Mouse (Mus musculus) forebrain, embryonic 11.5 days (tissue): ENCODE data around the gene Pomgnt2. TPM values are rescaled to one million over a fixed set of nuclear protein-coding genes. Genes with fewer than 3 reads are reported as not detected.

Experiments used
- ATAC-seq: fragments of 200-750 bp; cut with Nextera tagmentation; replicated peaks from 2 replicates; pipeline ENCODE4 v1.8.0; 2017; ENCODE audit warnings: moderate TSS enrichment; ENCODE audit not compliant: low FRiP score
- DNase-seq: peaks from one replicate; pipeline ENCODE4 v3.0.0-alpha.2; 2017; ENCODE audit warnings: low spot score
- H3K27ac ChIP-seq: fragments of 300-500 bp; sonication (generic); 2 replicates; pipeline ENCODE4 v1.5.1; 2014; ENCODE audit warnings: low read depth, low read length
- H3K27me3 ChIP-seq: fragments of 300-500 bp; sonication (generic); 2 replicates; pipeline ENCODE4 v1.6.1; 2014; ENCODE audit warnings: mild to moderate bottlenecking, low read length, mixed read lengths; ENCODE audit not compliant: control insufficient read depth, insufficient read depth
- H3K36me3 ChIP-seq: fragments of 300-500 bp; sonication (generic); 2 replicates; pipeline ENCODE4 v1.6.1; 2014; ENCODE audit warnings: mild to moderate bottlenecking, low read length, moderate library complexity, mixed read lengths; ENCODE audit not compliant: control insufficient read depth, insufficient read depth
- H3K4me1 ChIP-seq: fragments of 300-500 bp; sonication (generic); replicated peaks from 2 replicates; pipeline ENCODE4 v1.6.1; 2014; ENCODE audit warnings: low read length, mixed read lengths; ENCODE audit not compliant: control insufficient read depth, insufficient read depth
- H3K4me2 ChIP-seq: fragments of 300-500 bp; sonication (generic); 2 replicates; pipeline ENCODE4 v1.6.1; 2014; ENCODE audit warnings: low read depth, mild to moderate bottlenecking, low read length, moderate library complexity, mixed read lengths; ENCODE audit not compliant: severe bottlenecking
- H3K4me3 ChIP-seq: fragments of 300-500 bp; sonication (generic); 2 replicates; pipeline ENCODE4 v1.5.1; 2014; ENCODE audit warnings: low read depth, low read length
- H3K9ac ChIP-seq: fragments of 300-500 bp; sonication (generic); 2 replicates; pipeline ENCODE4 v1.6.1; 2014; ENCODE audit warnings: low read length
- H3K9me3 ChIP-seq: fragments of 300-500 bp; sonication (generic); 2 replicates; pipeline ENCODE4 v1.6.1; 2016; ENCODE audit warnings: low read length, mixed read lengths; ENCODE audit not compliant: control insufficient read depth
- WGBS: fragments of 180-500 bp; shearing (Covaris S2); extraction: QIAGEN DNeasy Blood & Tissue Kit; methylation state at CpG from one replicate; pipeline ENCODE4 v1.1.7; 2014; 5-methylcytosine and 5-hydroxymethylcytosine counted together
- polyA plus RNA-seq: library from polyadenylated mRNA; unstranded; fragments of >200 nt; fragmentation: Nextera tagmentation; extraction: Ambion mirVana; gene quantifications from 2 replicates; pipeline ENCODE4 v1.2.1, GENCODE M21; 2014

Gene Pomgnt2
- polyA plus RNA-seq, 1 experiment from 2014 or later = 12.9 TPM

DNA sequence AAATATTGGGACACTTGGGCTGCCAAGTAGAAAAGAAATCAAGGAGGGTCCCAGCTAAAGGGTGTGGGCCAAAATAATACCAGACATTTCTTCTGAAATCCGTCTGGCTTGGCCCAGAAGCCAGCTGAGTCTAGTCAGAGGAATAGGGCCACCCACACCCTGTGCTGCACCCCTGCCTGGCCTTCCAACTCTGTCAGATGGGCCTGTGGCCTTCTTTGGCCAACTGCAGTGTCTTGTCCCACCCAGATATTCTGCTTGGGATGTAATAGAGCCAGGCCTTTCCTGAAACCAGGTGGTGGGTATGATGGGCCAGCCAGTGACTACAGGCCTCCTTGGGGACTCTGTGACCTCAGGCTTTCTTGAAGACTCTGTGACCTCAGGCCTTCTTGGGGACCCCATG is 23.7 kb downstream of the Pomgnt2 start:
- 73% methylated on average over 1 of the region's 1 CpGs for WGBS
- no peak for DNase-seq
- no peak overlapping the region for H3K4me3 ChIP-seq
- no peaks in the 10 kb centered on the region for H3K9me3 ChIP-seq
- no peak overlapping the region for H3K9ac ChIP-seq
- H3K27me3 ChIP-seq = no peaks in the 10 kb centered on the region
- no peak overlapping the region for H3K4me2 ChIP-seq
- no peak for ATAC-seq
- H3K27ac ChIP-seq = no peak overlapping the region
- H3K36me3 ChIP-seq = no peaks in the 10 kb centered on the region
- no peaks in the 10 kb centered on the region for H3K4me1 ChIP-seq

DNA sequence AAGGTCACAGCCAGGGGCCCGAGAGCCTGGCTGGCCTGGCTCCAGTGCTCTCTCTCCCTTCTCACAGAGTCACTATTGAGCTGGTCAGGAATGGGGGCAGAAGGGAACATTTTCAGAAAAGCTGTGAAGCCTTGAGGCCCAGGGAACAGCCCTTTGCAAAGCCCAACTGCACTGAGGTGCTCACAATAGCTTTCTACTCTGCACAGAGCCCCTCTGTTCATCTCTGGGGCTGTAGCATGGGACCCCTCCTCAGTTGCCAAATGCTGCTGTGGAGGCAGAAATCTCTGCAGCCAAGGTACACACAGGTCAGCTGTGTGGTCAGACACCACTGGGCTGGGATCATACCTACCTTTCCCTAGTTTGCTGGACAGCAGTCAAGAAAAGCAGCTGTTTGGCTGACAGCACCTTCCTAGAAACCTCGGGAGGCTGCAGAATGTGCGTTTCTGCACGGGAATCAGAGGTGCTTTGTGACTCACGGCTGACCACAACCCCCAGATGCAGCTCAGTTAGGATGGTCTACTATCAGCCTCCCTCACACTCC is 27.0 kb downstream of the Pomgnt2 start:
- ATAC-seq (no peak), DNase-seq (no peak)
- no peaks in the 10 kb centered on the region for H3K4me1 ChIP-seq
- H3K27ac ChIP-seq = no peak overlapping the region
- no peaks in the 10 kb centered on the region for H3K36me3 ChIP-seq
- WGBS = 71% methylated on average over 5 of the region's 5 CpGs
- no peaks in the 10 kb centered on the region for H3K9me3 ChIP-seq
- no peak overlapping the region for H3K9ac ChIP-seq
- H3K27me3 ChIP-seq = no peaks in the 10 kb centered on the region
- no peak overlapping the region for H3K4me2 ChIP-seq
- no peak overlapping the region for H3K4me3 ChIP-seq

DNA sequence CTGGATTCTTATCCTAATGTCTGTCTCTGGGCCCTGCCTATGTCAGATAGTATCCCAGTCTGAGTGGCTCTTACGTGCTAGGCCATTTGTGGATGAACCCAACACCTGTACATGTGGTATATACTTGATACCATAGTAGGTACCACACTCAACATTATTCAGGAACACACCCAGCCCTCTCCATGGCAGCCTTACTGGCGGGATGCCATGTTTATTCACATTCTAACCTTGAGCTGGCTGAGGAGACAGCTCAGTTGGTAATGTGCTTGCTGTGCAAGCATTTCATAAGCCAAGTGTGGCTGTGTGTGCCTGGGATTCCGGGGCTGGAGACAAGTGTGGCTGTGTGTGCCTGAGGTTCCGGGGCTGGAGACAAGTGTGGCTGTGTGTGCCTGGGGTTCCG is 28.7 kb downstream of the Pomgnt2 start:
- Histone ChIP-seq H3K4me3 (no peak overlapping the region), H3K9ac (no peak overlapping the region), H3K27ac (no peak overlapping the region), H3K9me3 (no peaks in the 10 kb centered on the region), H3K27me3 (no peaks in the 10 kb centered on the region), H3K4me2 (no peak overlapping the region), H3K36me3 (no peaks in the 10 kb centered on the region), H3K4me1 (no peaks in the 10 kb centered on the region)
- DNase-seq (no peak), ATAC-seq (no peak)
- WGBS = 86% methylated on average over 5 of the region's 5 CpGs

DNA sequence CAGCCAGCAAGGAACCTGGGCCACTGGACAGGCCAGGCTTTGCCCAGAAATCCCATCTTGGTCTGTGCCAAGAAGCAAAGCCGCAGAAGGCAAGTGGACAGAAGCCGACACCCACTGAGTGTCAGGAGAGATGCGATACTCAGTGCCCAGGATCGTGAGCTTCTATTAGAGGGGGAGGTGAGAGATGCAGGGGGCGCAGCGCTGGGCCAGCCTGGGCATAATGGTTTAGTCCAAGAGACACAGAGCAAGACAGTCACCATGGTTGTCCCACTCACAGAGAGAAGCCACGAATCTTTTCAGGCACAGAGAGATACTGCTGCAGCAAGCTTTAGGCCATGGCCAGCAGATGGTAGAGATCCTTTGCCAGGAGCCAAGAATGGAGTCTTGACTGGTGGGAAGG is 32.0 kb downstream of the Pomgnt2 start:
- DNase-seq = no peak
- ATAC-seq = no peak
- Histone ChIP-seq H3K4me3 (no peak overlapping the region), H3K27me3 (no peaks in the 10 kb centered on the region), H3K36me3 (no peaks in the 10 kb centered on the region), H3K4me1 (no peaks in the 10 kb centered on the region), H3K9me3 (no peaks in the 10 kb centered on the region), H3K9ac (no peak overlapping the region), H3K27ac (no peak overlapping the region), H3K4me2 (no peak overlapping the region)
- WGBS = 82% methylated on average over 7 of the region's 7 CpGs

DNA sequence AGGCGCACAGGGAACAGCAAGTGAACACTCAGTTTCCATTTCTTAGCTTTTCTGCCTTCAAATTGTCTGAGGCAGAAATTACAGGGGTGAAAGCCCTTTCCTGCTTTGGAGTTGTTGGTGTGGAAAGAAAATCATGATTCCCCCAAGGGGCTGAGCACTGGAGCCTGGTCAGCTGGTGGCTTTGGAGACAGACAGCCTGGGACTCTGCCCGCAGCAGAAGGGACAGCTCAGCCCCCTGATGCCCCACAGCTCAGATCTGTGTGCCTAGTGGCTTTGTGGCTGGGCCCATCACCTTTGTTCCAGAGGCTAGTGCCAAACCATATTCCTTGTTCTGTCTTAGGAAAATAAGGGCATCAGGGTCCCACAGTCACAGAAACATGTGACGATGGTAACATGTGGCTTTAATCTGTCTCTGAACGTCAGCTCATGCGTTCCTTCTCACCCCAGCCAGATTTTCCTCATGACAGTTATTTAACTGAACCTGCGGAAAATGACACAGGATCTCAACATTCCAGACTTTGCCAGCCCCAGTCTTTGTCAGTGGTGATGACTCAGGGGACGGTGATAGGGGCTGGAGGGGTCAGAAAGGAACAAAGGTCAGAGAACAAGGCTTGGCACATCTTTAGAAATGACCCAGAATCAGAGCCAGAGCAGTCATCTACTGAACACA is 36.8 kb downstream of the Pomgnt2 start:
- no peaks in the 10 kb centered on the region for H3K27me3 ChIP-seq
- H3K36me3 ChIP-seq = no peaks in the 10 kb centered on the region
- no peak overlapping the region for H3K27ac ChIP-seq
- 61% methylated on average over 7 of the region's 7 CpGs for whole genome bisulfite sequencing
- DNase-seq (no peak), ATAC-seq (no peak)
- no peak overlapping the region for H3K4me2 ChIP-seq
- H3K9me3 ChIP-seq = no peaks in the 10 kb centered on the region
- H3K4me1 ChIP-seq = no peaks in the 10 kb centered on the region
- no peak overlapping the region for H3K4me3 ChIP-seq
- H3K9ac ChIP-seq = no peak overlapping the region

DNA sequence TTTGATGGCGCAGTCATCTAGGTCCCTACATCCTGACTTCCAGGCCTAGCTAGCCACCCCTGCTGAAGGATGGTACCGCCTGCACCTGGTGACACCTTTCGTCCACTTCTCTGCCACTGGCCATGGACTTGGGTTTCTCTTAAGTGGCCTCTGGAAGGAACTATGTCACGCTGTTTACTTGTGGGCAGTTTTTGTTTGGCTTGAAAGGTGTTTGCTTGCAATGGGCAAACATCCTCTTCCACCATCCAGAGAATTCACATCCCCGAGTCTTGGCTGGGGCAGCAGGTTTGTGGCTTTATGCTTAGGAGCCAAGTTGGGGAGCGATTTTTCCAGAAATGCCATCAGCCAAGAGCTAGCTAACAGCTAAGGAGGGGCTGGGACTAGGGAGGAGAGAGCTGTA is 44.3 kb downstream of the Pomgnt2 start:
- no peak overlapping the region for H3K27ac ChIP-seq
- H3K4me2 ChIP-seq = no peak overlapping the region
- ATAC-seq (no peak), DNase-seq (no peak)
- WGBS = 87% methylated on average over 6 of the region's 6 CpGs
- no peaks in the 10 kb centered on the region for H3K9me3 ChIP-seq
- H3K4me3 ChIP-seq = no peak overlapping the region
- H3K4me1 ChIP-seq = peaks cover 1% of the 10 kb centered on the region; the same call in 1 of the 2 replicates
- H3K36me3 ChIP-seq = no peaks in the 10 kb centered on the region
- H3K9ac ChIP-seq = no peak overlapping the region
- no peaks in the 10 kb centered on the region for H3K27me3 ChIP-seq

DNA sequence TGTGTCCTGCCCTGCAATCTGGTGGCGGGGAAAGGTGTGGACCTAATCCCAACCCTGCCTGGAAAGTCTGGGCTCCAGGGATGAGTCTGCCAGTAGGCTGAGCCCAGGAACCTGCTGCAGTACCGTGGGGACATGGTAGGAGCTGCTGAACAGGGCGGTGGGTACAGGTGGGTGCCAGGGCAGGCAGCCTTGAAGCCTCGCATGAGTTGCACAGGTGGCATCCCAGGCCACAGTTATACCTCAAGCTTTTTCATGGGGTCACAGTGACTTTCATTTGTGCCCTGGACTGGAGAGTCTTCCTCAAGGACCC is 45.8 kb downstream of the Pomgnt2 start:
- no peaks in the 10 kb centered on the region for H3K27me3 ChIP-seq
- H3K36me3 ChIP-seq = no peaks in the 10 kb centered on the region
- no peak overlapping the region for H3K4me3 ChIP-seq
- peak overlapping the region; percentile 7; the same call in 1 of the 2 replicates for H3K9ac ChIP-seq
- WGBS = 37% methylated on average over 4 of the region's 4 CpGs
- no peak overlapping the region for H3K27ac ChIP-seq
- H3K4me2 ChIP-seq = peak overlapping the region; percentile 28; the same call in 1 of the 2 replicates
- DNase-seq (no peak), ATAC-seq (peak; percentile 63)
- H3K9me3 ChIP-seq = no peaks in the 10 kb centered on the region
- H3K4me1 ChIP-seq = peaks cover 1% of the 10 kb centered on the region; the same call in 1 of the 2 replicates

DNA sequence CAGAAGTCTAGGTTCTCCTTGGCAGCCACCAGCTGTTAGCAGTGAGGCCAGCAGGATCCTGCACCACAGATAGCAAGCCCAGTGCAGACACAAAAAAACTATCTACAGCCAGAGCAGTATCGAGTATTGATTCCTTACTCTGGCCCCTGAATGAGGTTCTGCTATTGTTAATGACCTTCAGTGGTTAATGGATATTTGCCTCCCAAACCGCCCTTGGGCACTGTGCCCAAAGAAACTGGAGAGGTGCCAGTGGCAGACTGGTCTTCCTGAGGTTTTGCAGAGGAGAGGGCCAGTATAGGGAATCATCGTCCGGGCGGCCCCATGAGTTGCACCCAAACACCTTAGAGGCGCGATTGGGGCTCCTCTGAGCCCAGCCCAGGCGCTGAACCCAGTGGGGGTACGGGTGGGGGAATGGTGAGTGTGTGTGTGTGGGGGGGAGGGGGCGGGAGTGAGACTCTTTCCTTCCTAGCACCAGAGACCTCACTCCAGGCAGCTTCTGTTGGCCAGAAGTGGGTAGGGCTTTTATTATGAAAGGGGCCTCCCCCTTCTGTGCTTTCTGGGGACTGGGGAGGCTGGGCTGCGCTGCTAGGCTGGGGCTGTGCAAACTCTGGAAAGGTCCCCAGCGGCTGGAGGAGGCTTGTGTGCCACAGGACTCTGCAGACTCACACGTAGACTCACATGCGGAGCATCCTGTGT is 46.3 kb downstream of the Pomgnt2 start, which contains the start of gene Fam198a:
TSS of gene Fam198a (plus strand) at position 571 of the 696 bp plus-strand sequence.
- no peaks in the 10 kb centered on the region for H3K27me3 ChIP-seq
- DNase-seq = peak; percentile 70
- no peaks in the 10 kb centered on the region for H3K9me3 ChIP-seq
- no peaks in the 10 kb centered on the region for H3K36me3 ChIP-seq
- peak; percentile 83 for ATAC-seq
- peak within 1 kb of the TSS; percentile 28; the same call in 1 of the 2 replicates for H3K4me2 ChIP-seq
- H3K4me1 ChIP-seq = peaks cover 1% of the 10 kb centered on the region; the same call in 1 of the 2 replicates
- peak within 1 kb of the TSS; percentile 12; the same call in 1 of the 2 replicates for H3K27ac ChIP-seq
- 19% methylated on average over 14 of the region's 14 CpGs for WGBS
- peak within 1 kb of the TSS; percentile 7; the same call in 1 of the 2 replicates for H3K9ac ChIP-seq
- H3K4me3 ChIP-seq = no peak within 1 kb of the TSS
